Mouse (Mus musculus) testis, adult 2 months (tissue): ENCODE measurements around the gene Pms1. TPM values are rescaled to one million over a fixed set of nuclear protein-coding genes. Genes with fewer than 3 reads are reported as not detected.
A peak's percentile ranks its signal among the peaks of the same experiment; 100 is the strongest.
"Not testable (repeated sequence)": the region's sequence is repeated elsewhere in the genome, so short reads cannot be mapped to it uniquely, and the experiment has no call there.

Experiments used
- H3K27ac ChIP-seq: fragments of 200-500 bp; 2 replicates; pipeline ENCODE4 v1.5.1; 2012; ENCODE audit warnings: low read depth, low read length; ENCODE audit not compliant: control insufficient read depth, insufficient read depth
- H3K27me3 ChIP-seq: fragments of 200-500 bp; 2 replicates; pipeline ENCODE4 v1.6.1; 2012; ENCODE audit warnings: mild to moderate bottlenecking, low read length, moderate library complexity; ENCODE audit not compliant: control insufficient read depth, insufficient read depth
- H3K36me3 ChIP-seq: fragments of 200-500 bp; 2 replicates; pipeline ENCODE4 v1.6.1; 2012; ENCODE audit warnings: mild to moderate bottlenecking, low read length; ENCODE audit not compliant: control insufficient read depth, insufficient read depth
- H3K4me1 ChIP-seq: fragments of 200-500 bp; 2 replicates; pipeline ENCODE4 v1.6.1; 2012; ENCODE audit warnings: low read length; ENCODE audit not compliant: control insufficient read depth, insufficient read depth
- H3K4me3 ChIP-seq: fragments of 200-500 bp; 2 replicates; pipeline ENCODE4 v1.5.1; 2012; ENCODE audit warnings: low read depth, mild to moderate bottlenecking, low read length, moderate library complexity, mixed read lengths; ENCODE audit not compliant: control insufficient read depth
- CTCF ChIP-seq: fragments of 200-500 bp; IDR thresholded peaks from 2 replicates; pipeline ENCODE4 v1.5.1; 2012; ENCODE audit warnings: low read depth, mild to moderate bottlenecking, inconsistent platforms, low read length, moderate library complexity; ENCODE audit not compliant: control insufficient read depth, insufficient read depth, insufficient replicate concordance
- POLR2A ChIP-seq: fragments of 200-500 bp; IDR thresholded peaks from 2 replicates; pipeline ENCODE4 v1.6.1; 2012; ENCODE audit warnings: low read depth, mild to moderate bottlenecking, inconsistent platforms, low read length, moderate library complexity; ENCODE audit not compliant: control insufficient read depth
- polyA plus RNA-seq: library from polyadenylated mRNA; depleted of rRNA; stranded (reverse); fragments of >200 nt; gene quantifications from 2 replicates; pipeline ENCODE4 v1.2.3, GENCODE M21; 2012; rRNA removed

Gene Pms1
- polyA plus RNA-seq: 0.49 and 1.1 TPM in 2 replicates

- peak within 1 kb of the TSS; percentile 98 for H3K4me3 ChIP-seq
- TF ChIP-seq POLR2A (peak; percentile 66), CTCF (no peak)
- H3K4me1 ChIP-seq: no peaks in the 10 kb centered on the region
- H3K36me3 ChIP-seq: no peaks in the 10 kb centered on the region
- H3K27me3 ChIP-seq: no peaks in the 10 kb centered on the region
- H3K27ac ChIP-seq: peak within 1 kb of the TSS; percentile 85
Observed at GRCm38 (mm10) chr1:53296581-53297383, at the start of gene Pms1, which contains the start of the genes Ormdl1 and Gm28778. TSS of gene Pms1 (minus strand) at chr1:53297018. TSS of gene Ormdl1 (plus strand) at chr1:53297095. TSS of gene Gm28778 (plus strand) at chr1:53297111.

- Histone ChIP-seq H3K4me3 (no peak overlapping the region), H3K4me1 (no peaks in the 10 kb centered on the region), H3K27ac (no peak overlapping the region), H3K36me3 (no peaks in the 10 kb centered on the region), H3K27me3 (no peaks in the 10 kb centered on the region)
- TF ChIP-seq POLR2A (no peak), CTCF (no peak)
Observed at GRCm38 (mm10) chr1:53341071-53341470, 44.3 kb upstream of the Pms1 start.

GRCm38 (mm10) chr1:53337403-53337802, 40.6 kb upstream of the Pms1 start:
- H3K27me3 ChIP-seq, H3K4me1 ChIP-seq, H3K36me3 ChIP-seq, H3K27ac ChIP-seq, H3K4me3 ChIP-seq: not testable (repeated sequence)

GRCm38 (mm10) chr1:53335465-53335864, 38.6 kb upstream of the Pms1 start:
- TF ChIP-seq CTCF (no peak), POLR2A (no peak)
- Histone ChIP-seq H3K27ac (no peak overlapping the region), H3K4me1 (no peaks in the 10 kb centered on the region), H3K27me3 (no peaks in the 10 kb centered on the region), H3K4me3 (no peak overlapping the region), H3K36me3 (no peaks in the 10 kb centered on the region)

- H3K27me3 ChIP-seq, H3K4me1 ChIP-seq, H3K36me3 ChIP-seq, H3K27ac ChIP-seq, H3K4me3 ChIP-seq: not testable (repeated sequence)
Observed at GRCm38 (mm10) chr1:53333527-53333926, 36.7 kb upstream of the Pms1 start.

- Histone ChIP-seq H3K27ac (no peak overlapping the region), H3K27me3 (no peaks in the 10 kb centered on the region), H3K36me3 (no peaks in the 10 kb centered on the region; the same call in none of the 2 replicates), H3K4me1 (no peaks in the 10 kb centered on the region), H3K4me3 (no peak overlapping the region)
- TF ChIP-seq CTCF (no peak), POLR2A (no peak)
Observed at GRCm38 (mm10) chr1:53324827-53325494, 28.1 kb upstream of the Pms1 start.

- Histone ChIP-seq H3K4me1 (no peaks in the 10 kb centered on the region), H3K36me3 (no peaks in the 10 kb centered on the region; the same call in none of the 2 replicates), H3K27ac (no peak overlapping the region), H3K4me3 (no peak overlapping the region), H3K27me3 (no peaks in the 10 kb centered on the region)
- TF ChIP-seq POLR2A: no peak
- TF ChIP-seq CTCF: no peak
Observed at GRCm38 (mm10) chr1:53324277-53324676, 27.5 kb upstream of the Pms1 start.
